Mouse (Mus musculus) embryo, embryonic 11.5 days (tissue): Measurements from ENCODE around the gene Zfyve1.
A peak's percentile ranks its signal among the peaks of the same experiment; 100 is the strongest.

ENCODE experiments used
- DNase-seq: peaks from one replicate; pipeline ENCODE4 v3.0.0-alpha.2; 2012; ENCODE audit warnings: low read depth, low spot score

The Zfyve1 gene

GRCm38 (mm10) chr12:83523892-83524291 lies 73.1 kb downstream of the Zfyve1 start:
- no peak for DNase-seq

GRCm38 (mm10) chr12:83523056-83523455 lies 74.0 kb downstream of the Zfyve1 start:
- no peak for DNase-seq

GRCm38 (mm10) chr12:83521083-83521482 lies 75.9 kb downstream of the Zfyve1 start:
- DNase-seq = no peak

- DNase-seq = peak; percentile 92
These were observed 76.6 kb downstream of the Zfyve1 start, which contains the start of gene Dcaf4 for GRCm38 (mm10) chr12:83520311-83520890. Gene Dcaf4, plus strand, starts transcription at chr12:83520466.

GRCm38 (mm10) chr12:83517580-83517979 lies 79.4 kb downstream of the Zfyve1 start:
- no peak for DNase-seq

- DNase-seq = no peak
These were observed 82.8 kb downstream of the Zfyve1 start for GRCm38 (mm10) chr12:83514216-83514615.

- no peak for DNase-seq
These were observed 83.8 kb downstream of the Zfyve1 start for GRCm38 (mm10) chr12:83513185-83513584.

GRCm38 (mm10) chr12:83512783-83513182 lies 84.2 kb downstream of the Zfyve1 start:
- DNase-seq = no peak

- no peak for DNase-seq
These were observed 86.4 kb downstream of the Zfyve1 start for GRCm38 (mm10) chr12:83510586-83510985.

- DNase-seq = no peak
These were observed 90.5 kb downstream of the Zfyve1 start for GRCm38 (mm10) chr12:83506543-83506942.

- peak; percentile 71 for DNase-seq
These were observed 94.8 kb downstream of the Zfyve1 start for GRCm38 (mm10) chr12:83502190-83502589.

GRCm38 (mm10) chr12:83499256-83499655 lies 97.8 kb downstream of the Zfyve1 start:
- DNase-seq = no peak

- DNase-seq = no peak
These were observed 99.1 kb downstream of the Zfyve1 start for GRCm38 (mm10) chr12:83497959-83498358.

- DNase-seq = no peak
These were observed 100.3 kb downstream of the Zfyve1 start for GRCm38 (mm10) chr12:83496736-83497135.
